Mouse (Mus musculus) midbrain, postnatal 0 days (tissue): ENCODE measurements at regions not wholly inside any gene's neighbourhood (a gene's known extent, or its start where the extent isn't known, plus 50 kb on each side); places are given as distances from the start of the nearest gene placed in this dataset.

Experiments used
- ATAC-seq: fragments of 200-750 bp; cut with Nextera tagmentation; 2 replicates; pipeline ENCODE4 v1.8.0; 2017; ENCODE audit warnings: moderate number of reproducible peaks, mild to moderate bottlenecking, moderate TSS enrichment, moderate library complexity; ENCODE audit not compliant: low FRiP score
- DNase-seq: peaks from one replicate; pipeline ENCODE4 v3.0.0-alpha.2; 2015; ENCODE audit warnings: low spot score
- H3K27ac ChIP-seq: fragments of 300-500 bp; sonication (generic); 2 replicates; pipeline ENCODE4 v1.5.1; 2014; ENCODE audit warnings: low read depth, mild to moderate bottlenecking, low read length, mixed read lengths
- H3K27me3 ChIP-seq: fragments of 300-500 bp; sonication (generic); 2 replicates; pipeline ENCODE4 v1.6.1; 2014; ENCODE audit warnings: low read length, control low read depth, mixed read lengths; ENCODE audit not compliant: insufficient read depth
- H3K36me3 ChIP-seq: fragments of 300-500 bp; sonication (generic); 2 replicates; pipeline ENCODE4 v1.6.1; 2014; ENCODE audit warnings: low read length, control low read depth, mixed read lengths; ENCODE audit not compliant: insufficient read depth
- H3K4me1 ChIP-seq: fragments of 300-500 bp; sonication (generic); 2 replicates; pipeline ENCODE4 v1.6.1; 2014; ENCODE audit warnings: mild to moderate bottlenecking, control low read depth, antibody characterized with exemption, low read length, mixed read lengths; ENCODE audit not compliant: insufficient read depth
- H3K4me2 ChIP-seq: fragments of 300-500 bp; sonication (generic); 2 replicates; pipeline ENCODE4 v1.6.1; 2014; ENCODE audit warnings: low read depth, mild to moderate bottlenecking, low read length, mixed read lengths; ENCODE audit not compliant: poor library complexity, severe bottlenecking
- H3K4me3 ChIP-seq: fragments of 300-500 bp; sonication (generic); 2 replicates; pipeline ENCODE4 v1.5.1; 2014; ENCODE audit warnings: low read depth, mild to moderate bottlenecking, low read length, moderate library complexity
- H3K9ac ChIP-seq: fragments of 300-500 bp; sonication (generic); replicated peaks from 2 replicates; pipeline ENCODE4 v1.6.1; 2014; ENCODE audit warnings: mild to moderate bottlenecking, low read length, moderate library complexity, mixed read lengths; ENCODE audit not compliant: poor library complexity, severe bottlenecking
- H3K9me3 ChIP-seq: fragments of 300-500 bp; sonication (generic); 2 replicates; pipeline ENCODE4 v1.6.1; 2016; ENCODE audit warnings: low read length, control low read depth
- CTCF ChIP-seq: IDR thresholded peaks from 2 replicates; pipeline ENCODE4 v1.5.1; 2016; ENCODE audit warnings: antibody characterized with exemption, mild to moderate bottlenecking
- WGBS: fragments of 180-500 bp; shearing (Covaris S2); extraction: QIAGEN DNeasy Blood & Tissue Kit; methylation state at CpG from one replicate; pipeline ENCODE4 v1.1.7; 2014; 5-methylcytosine and 5-hydroxymethylcytosine counted together

DNA sequence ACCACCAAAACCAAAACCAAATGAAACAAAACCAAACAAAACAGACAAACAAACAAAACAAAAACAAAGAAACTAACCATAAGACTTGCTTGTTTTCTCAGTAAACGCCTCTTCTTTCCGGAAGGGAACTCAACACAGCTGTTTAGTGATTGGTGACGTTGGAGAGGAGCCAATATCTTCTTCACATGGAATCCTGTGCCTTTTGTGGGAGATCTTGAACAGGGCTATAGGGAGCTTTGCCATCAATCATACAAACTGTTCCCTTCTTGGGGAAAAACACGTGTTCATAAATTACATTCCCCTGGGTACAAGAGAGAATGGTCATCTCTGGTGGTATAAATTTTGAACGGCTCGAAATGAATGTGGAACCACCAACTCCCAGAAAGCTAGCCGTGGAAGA, 1426.7 kb downstream of the Slc22a22 start:
- H3K4me2 ChIP-seq: no peak overlapping the region
- no peaks in the 10 kb centered on the region for H3K27me3 ChIP-seq
- H3K9me3 ChIP-seq: no peaks in the 10 kb centered on the region
- ATAC-seq (no peak), DNase-seq (no peak)
- WGBS: 72% methylated on average over 7 of the region's 7 CpGs
- H3K9ac ChIP-seq: no peak overlapping the region
- H3K27ac ChIP-seq: no peak overlapping the region
- no peaks in the 10 kb centered on the region for H3K4me1 ChIP-seq
- H3K36me3 ChIP-seq: no peaks in the 10 kb centered on the region
- no peak overlapping the region for H3K4me3 ChIP-seq
- TF ChIP-seq CTCF: no peak

- WGBS: 79% methylated on average over 2 of the region's 2 CpGs
- no peak overlapping the region for H3K9ac ChIP-seq
- no peaks in the 10 kb centered on the region for H3K36me3 ChIP-seq
- H3K27ac ChIP-seq: no peak overlapping the region
- no peak for ATAC-seq
- no peaks in the 10 kb centered on the region for H3K4me1 ChIP-seq
- no peaks in the 10 kb centered on the region for H3K9me3 ChIP-seq
- no peak overlapping the region for H3K4me3 ChIP-seq
- H3K27me3 ChIP-seq: no peaks in the 10 kb centered on the region
- TF ChIP-seq CTCF: no peak
- no peak for DNase-seq
- no peak overlapping the region for H3K4me2 ChIP-seq
Observed at GRCm38 (mm10) chr15:56047832-56048231, 1429.6 kb downstream of the Slc22a22 start.

GRCm38 (mm10) chr15:56046679-56047532, 1430.5 kb downstream of the Slc22a22 start:
- Histone ChIP-seq H3K4me3 (peak overlapping the region; percentile 29), H3K27ac (no peak overlapping the region), H3K4me2 (peak overlapping the region; percentile 54), H3K4me1 (no peaks in the 10 kb centered on the region), H3K9me3 (no peaks in the 10 kb centered on the region), H3K36me3 (no peaks in the 10 kb centered on the region), H3K27me3 (no peaks in the 10 kb centered on the region), H3K9ac (0 out of 2 replicates have a peak overlapping the region, but pooled peaks have one; percentile 33)
- WGBS: 24% methylated on average over 16 of the region's 16 CpGs
- peak; percentile 97 for TF ChIP-seq CTCF
- DNase-seq (peak; percentile 84), ATAC-seq (peak; percentile 83)

- 82% methylated on average over 10 of the region's 10 CpGs for WGBS
Observed at GRCm38 (mm10) chr15:56045510-56046245, 1431.7 kb downstream of the Slc22a22 start.

GRCm38 (mm10) chr15:56043282-56043681, 1434.1 kb downstream of the Slc22a22 start:
- 88% methylated on average over 4 of the region's 4 CpGs for WGBS
- Histone ChIP-seq H3K27me3 (no peaks in the 10 kb centered on the region), H3K9me3 (no peaks in the 10 kb centered on the region), H3K9ac (no peak overlapping the region), H3K4me1 (no peaks in the 10 kb centered on the region), H3K4me3 (no peak overlapping the region), H3K27ac (no peak overlapping the region), H3K4me2 (no peak overlapping the region), H3K36me3 (no peaks in the 10 kb centered on the region)
- ATAC-seq: no peak
- TF ChIP-seq CTCF: no peak
- DNase-seq: no peak

More at GRCm38 (mm10) chr15:56045510-56046245, 1431.7 kb downstream of the Slc22a22 start:
- no peak for TF ChIP-seq CTCF
- DNase-seq (no peak), ATAC-seq (no peak)
- no peak overlapping the region for H3K4me3 ChIP-seq
- H3K27me3 ChIP-seq: no peaks in the 10 kb centered on the region
- H3K9ac ChIP-seq: no peak overlapping the region
- no peaks in the 10 kb centered on the region for H3K9me3 ChIP-seq
- H3K4me2 ChIP-seq: no peak overlapping the region
- no peaks in the 10 kb centered on the region for H3K4me1 ChIP-seq
- H3K27ac ChIP-seq: no peak overlapping the region
- no peaks in the 10 kb centered on the region for H3K36me3 ChIP-seq

DNA sequence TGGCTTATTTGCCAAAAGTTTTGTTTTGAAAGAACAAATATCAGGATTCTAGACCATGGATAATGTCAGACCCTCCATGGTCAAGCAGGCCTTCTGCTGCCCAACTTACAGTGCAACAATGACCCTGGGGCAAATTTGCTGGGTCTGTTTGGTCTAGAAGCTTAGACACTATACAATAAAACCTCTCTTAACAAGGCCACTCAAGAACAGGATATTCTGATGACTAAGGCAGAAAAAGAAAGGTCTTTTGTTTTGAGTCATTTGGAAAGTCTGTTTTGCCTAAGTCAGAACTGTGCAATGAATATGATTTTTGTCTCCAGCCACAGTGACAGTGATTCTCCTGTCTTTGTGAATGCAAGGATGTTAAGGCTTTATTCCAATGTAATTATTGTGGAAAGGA, 1435.0 kb downstream of the Slc22a22 start:
- no peaks in the 10 kb centered on the region for H3K9me3 ChIP-seq
- no peaks in the 10 kb centered on the region for H3K36me3 ChIP-seq
- no peak overlapping the region for H3K4me3 ChIP-seq
- DNase-seq: no peak
- no peak overlapping the region for H3K4me2 ChIP-seq
- no peak overlapping the region for H3K9ac ChIP-seq
- H3K27ac ChIP-seq: no peak overlapping the region
- no peak for TF ChIP-seq CTCF
- no peaks in the 10 kb centered on the region for H3K27me3 ChIP-seq
- no peaks in the 10 kb centered on the region for H3K4me1 ChIP-seq
- no peak for ATAC-seq
